Mouse (Mus musculus): ENCODE results near the gene Cyfip1. TPM values are rescaled to one million over a fixed set of nuclear protein-coding genes. Genes with fewer than 3 reads are reported as not detected.

Cyfip1 gene
- polyA plus RNA-seq, 1 experiment: 28.5 TPM

DNA sequence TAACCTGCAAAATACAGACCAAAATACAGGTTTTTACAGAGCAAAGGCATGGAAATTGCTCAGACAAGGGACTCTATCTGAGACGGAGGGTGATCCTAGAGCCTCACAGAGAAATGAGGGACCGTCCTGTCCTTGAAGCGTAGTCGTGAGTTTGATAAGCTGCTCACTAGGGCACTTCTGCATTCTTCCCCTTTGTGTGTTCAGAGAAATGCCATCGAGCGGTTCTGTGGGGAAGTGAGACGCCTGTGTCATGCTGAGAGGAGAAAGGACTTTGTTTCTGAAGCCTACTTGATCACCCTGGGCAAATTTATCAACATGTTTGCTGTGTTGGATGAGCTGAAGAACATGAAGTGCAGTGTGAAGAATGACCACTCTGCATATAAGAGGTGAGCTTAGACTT lies 33.2 kb downstream of the Cyfip1 start:
- no peak overlapping the region for H3K27ac ChIP-seq (ENCODE audit: insufficient read depth, low read depth, low read length)
- peaks cover 7% of the 10 kb centered on the region for H3K4me1 ChIP-seq (ENCODE audit: control insufficient read depth, insufficient read depth, low read length)
- DNase-seq: no peak
- TF ChIP-seq CTCF (conservative IDR thresholded peaks at IDR 0.05; ENCODE audit: insufficient read depth, insufficient read length, low read depth, low read length) (no peak), POLR2A (IDR thresholded peaks at IDR 0.05; ENCODE audit: low read depth, low read length) (no peak)
- no peak overlapping the region for H3K4me3 ChIP-seq (ENCODE audit: insufficient read depth, low read depth, low read length)
- H3K27me3 ChIP-seq (replicated peaks; ENCODE audit: control insufficient read depth, insufficient read depth, low read length): no peaks in the 10 kb centered on the region
- peaks cover 7% of the 10 kb centered on the region for H3K36me3 ChIP-seq (ENCODE audit: control insufficient read depth, insufficient read depth, low read length)
- WGBS: 92% methylated on average over 7 of the region's 7 CpGs

DNA sequence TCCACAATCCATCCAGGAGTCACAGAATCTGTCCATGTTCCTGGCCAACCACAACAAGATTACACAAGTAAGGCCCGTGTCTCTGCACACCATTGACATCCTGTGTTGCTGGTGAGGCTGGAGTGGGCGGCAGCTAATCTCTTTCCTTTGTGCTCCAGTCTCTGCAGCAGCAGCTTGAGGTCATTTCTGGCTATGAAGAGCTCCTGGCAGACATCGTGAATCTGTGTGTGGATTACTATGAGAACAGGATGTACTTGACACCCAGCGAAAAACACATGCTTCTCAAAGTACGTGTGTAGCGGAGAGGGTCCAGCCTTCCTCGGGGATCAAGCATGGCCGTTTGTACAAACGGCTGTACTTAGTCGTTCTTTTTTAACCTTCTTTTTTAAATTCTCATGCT lies 36.2 kb downstream of the Cyfip1 start:
- no peaks in the 10 kb centered on the region for H3K4me1 ChIP-seq (ENCODE audit: control insufficient read depth, insufficient read depth, low read length)
- H3K36me3 ChIP-seq (ENCODE audit: control insufficient read depth, insufficient read depth, low read length): peaks cover 7% of the 10 kb centered on the region
- TF ChIP-seq POLR2A (IDR thresholded peaks at IDR 0.05; ENCODE audit: low read depth, low read length): no peak
- TF ChIP-seq CTCF (conservative IDR thresholded peaks at IDR 0.05; ENCODE audit: insufficient read depth, insufficient read length, low read depth, low read length): no peak
- no peaks in the 10 kb centered on the region for H3K27me3 ChIP-seq (replicated peaks; ENCODE audit: control insufficient read depth, insufficient read depth, low read length)
- WGBS: 82% methylated on average over 10 of the region's 10 CpGs
- peak; percentile 27 for DNase-seq
- no peak overlapping the region for H3K4me3 ChIP-seq (ENCODE audit: insufficient read depth, low read depth, low read length)
- H3K27ac ChIP-seq (ENCODE audit: insufficient read depth, low read depth, low read length): no peak overlapping the region

DNA sequence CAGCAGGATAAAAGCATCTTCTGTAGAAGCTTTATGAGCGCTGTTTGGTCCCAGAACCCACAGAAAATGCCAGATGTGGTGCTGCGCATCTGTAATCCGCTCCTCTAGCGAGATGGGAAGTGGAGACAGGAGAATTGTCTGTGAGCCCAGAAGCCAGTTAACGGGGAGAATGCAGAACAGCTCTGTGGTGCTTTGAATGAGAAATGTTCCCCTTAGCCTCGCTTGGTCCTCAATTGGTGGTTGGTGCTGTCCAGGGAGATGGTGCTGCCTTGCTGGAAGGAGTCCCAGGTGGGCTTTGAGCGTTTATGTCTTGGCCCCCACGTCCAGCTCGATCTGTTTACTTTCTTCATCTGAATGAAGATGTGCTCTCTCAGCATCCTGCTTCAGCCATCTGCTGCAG lies 39.3 kb downstream of the Cyfip1 start:
- no peak overlapping the region for H3K4me3 ChIP-seq (ENCODE audit: insufficient read depth, low read depth, low read length)
- TF ChIP-seq CTCF (conservative IDR thresholded peaks at IDR 0.05; ENCODE audit: insufficient read depth, insufficient read length, low read depth, low read length): no peak
- no peak for TF ChIP-seq POLR2A (IDR thresholded peaks at IDR 0.05; ENCODE audit: low read depth, low read length)
- no peaks in the 10 kb centered on the region for H3K27me3 ChIP-seq (replicated peaks; ENCODE audit: control insufficient read depth, insufficient read depth, low read length)
- DNase-seq: no peak
- 91% methylated on average over 9 of the region's 9 CpGs for WGBS
- H3K4me1 ChIP-seq (ENCODE audit: control insufficient read depth, insufficient read depth, low read length): no peaks in the 10 kb centered on the region
- H3K27ac ChIP-seq (ENCODE audit: insufficient read depth, low read depth, low read length): no peak overlapping the region
- peaks cover 6% of the 10 kb centered on the region; the same call in 1 of the 2 replicates for H3K36me3 ChIP-seq (ENCODE audit: control insufficient read depth, insufficient read depth, low read length)

DNA sequence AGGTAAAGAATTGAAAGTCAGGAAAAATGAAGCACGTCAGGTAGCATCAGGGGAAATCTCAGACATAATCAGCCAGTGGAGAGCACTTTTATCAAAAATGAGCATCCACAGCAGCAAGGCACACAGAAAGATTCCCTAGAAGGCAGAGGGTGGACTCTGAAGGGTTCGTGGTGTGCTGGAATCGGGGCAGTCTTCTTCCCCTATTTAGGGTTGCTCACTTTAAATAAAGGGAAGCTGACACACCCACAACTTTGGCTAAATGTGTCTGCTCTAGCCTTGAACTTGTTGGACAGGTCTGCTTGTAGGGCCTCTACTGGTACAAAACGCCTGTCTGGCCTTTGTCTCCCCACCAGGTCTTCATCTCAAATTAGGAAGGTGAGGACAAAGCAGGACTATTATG lies 47.1 kb downstream of the Cyfip1 start:
- H3K27ac ChIP-seq (ENCODE audit: insufficient read depth, low read depth, low read length): no peak overlapping the region
- H3K27me3 ChIP-seq (replicated peaks; ENCODE audit: control insufficient read depth, insufficient read depth, low read length): no peaks in the 10 kb centered on the region
- DNase-seq: no peak
- H3K4me3 ChIP-seq (ENCODE audit: insufficient read depth, low read depth, low read length): no peak overlapping the region
- peaks cover 4% of the 10 kb centered on the region for H3K36me3 ChIP-seq (ENCODE audit: control insufficient read depth, insufficient read depth, low read length)
- no peak for TF ChIP-seq POLR2A (IDR thresholded peaks at IDR 0.05; ENCODE audit: low read depth, low read length)
- no peak for TF ChIP-seq CTCF (conservative IDR thresholded peaks at IDR 0.05; ENCODE audit: insufficient read depth, insufficient read length, low read depth, low read length)
- no peaks in the 10 kb centered on the region for H3K4me1 ChIP-seq (ENCODE audit: control insufficient read depth, insufficient read depth, low read length)
- 96% methylated on average over 4 of the region's 4 CpGs for WGBS

DNA sequence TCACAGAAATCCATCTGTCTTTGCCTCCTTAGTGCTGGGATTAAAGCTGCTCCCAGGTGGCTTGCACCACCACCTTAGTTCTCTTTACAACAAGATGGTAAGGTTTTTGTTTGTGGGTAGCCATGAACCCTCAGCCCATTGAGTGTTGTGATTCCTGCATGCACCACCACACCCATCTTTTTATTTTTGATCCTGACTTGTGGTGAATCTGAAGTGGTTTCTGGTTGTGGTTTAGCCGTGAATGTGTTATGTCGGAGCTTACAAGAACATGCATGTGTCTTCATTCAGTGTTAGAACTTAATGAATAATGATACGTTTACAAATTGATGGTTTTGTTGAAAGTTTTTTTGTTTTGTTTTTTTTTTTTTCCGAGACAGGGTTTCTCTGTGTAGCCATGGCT lies 48.5 kb downstream of the Cyfip1 start:
- DNase-seq: no peak
- no peak overlapping the region for H3K4me3 ChIP-seq (ENCODE audit: insufficient read depth, low read depth, low read length)
- TF ChIP-seq CTCF (conservative IDR thresholded peaks at IDR 0.05; ENCODE audit: insufficient read depth, insufficient read length, low read depth, low read length): no peak
- no peak for TF ChIP-seq POLR2A (IDR thresholded peaks at IDR 0.05; ENCODE audit: low read depth, low read length)
- no peak overlapping the region for H3K27ac ChIP-seq (ENCODE audit: insufficient read depth, low read depth, low read length)
- peaks cover 3% of the 10 kb centered on the region for H3K36me3 ChIP-seq (ENCODE audit: control insufficient read depth, insufficient read depth, low read length)
- WGBS: 91% methylated on average over 4 of the region's 4 CpGs
- H3K27me3 ChIP-seq (replicated peaks; ENCODE audit: control insufficient read depth, insufficient read depth, low read length): no peaks in the 10 kb centered on the region
- no peaks in the 10 kb centered on the region for H3K4me1 ChIP-seq (ENCODE audit: control insufficient read depth, insufficient read depth, low read length)

DNA sequence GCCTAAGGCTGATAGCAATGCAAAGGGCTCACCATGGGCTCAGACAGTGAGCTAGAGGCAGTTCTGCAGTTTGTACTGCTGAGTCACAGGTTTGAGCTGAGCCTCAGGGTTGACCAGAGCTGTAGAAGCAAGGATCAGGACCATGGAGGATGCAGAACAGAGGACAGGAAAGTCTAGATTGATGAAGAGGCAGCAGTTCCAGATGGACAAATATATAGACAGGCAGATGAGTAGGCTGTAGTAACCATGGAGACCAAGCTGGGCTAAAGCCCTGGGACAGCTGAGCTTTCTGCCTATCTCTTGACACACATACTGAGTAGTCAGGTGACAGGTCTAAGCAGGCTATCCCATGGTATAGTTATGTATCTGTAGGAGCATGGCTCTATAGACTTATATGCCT lies 49.2 kb downstream of the Cyfip1 start:
- Histone ChIP-seq H3K4me3 (ENCODE audit: insufficient read depth, low read depth, low read length) (no peak overlapping the region), H3K36me3 (ENCODE audit: control insufficient read depth, insufficient read depth, low read length) (peaks cover 3% of the 10 kb centered on the region), H3K27ac (ENCODE audit: insufficient read depth, low read depth, low read length) (no peak overlapping the region), H3K27me3 (replicated peaks; ENCODE audit: control insufficient read depth, insufficient read depth, low read length) (no peaks in the 10 kb centered on the region), H3K4me1 (ENCODE audit: control insufficient read depth, insufficient read depth, low read length) (no peaks in the 10 kb centered on the region)
- TF ChIP-seq POLR2A (IDR thresholded peaks at IDR 0.05; ENCODE audit: low read depth, low read length) (no peak), CTCF (conservative IDR thresholded peaks at IDR 0.05; ENCODE audit: insufficient read depth, insufficient read length, low read depth, low read length) (no peak)
- DNase-seq: no peak

DNA sequence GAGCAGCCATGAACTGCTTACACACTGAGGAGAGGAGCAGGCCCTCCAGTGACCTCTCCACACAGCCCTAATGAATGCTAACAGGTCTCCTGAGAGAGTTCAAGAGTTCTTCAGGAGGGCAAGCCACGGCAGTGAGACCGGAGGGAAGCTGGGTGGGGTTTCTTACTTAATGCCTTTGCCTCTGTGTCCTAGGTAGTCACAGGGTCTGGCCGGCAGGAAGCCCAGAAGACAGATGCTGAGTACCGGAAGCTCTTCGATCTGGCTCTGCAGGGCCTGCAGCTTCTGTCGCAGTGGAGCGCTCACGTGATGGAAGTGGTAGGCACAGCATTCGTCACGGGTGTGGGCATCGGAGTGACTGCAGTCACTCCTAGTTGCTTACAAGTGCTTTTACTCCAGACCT lies 50.3 kb downstream of the Cyfip1 start:
- peak; percentile 46 for DNase-seq
- H3K4me1 ChIP-seq (ENCODE audit: control insufficient read depth, insufficient read depth, low read length): no peaks in the 10 kb centered on the region
- no peak overlapping the region for H3K4me3 ChIP-seq (ENCODE audit: insufficient read depth, low read depth, low read length)
- H3K27ac ChIP-seq (ENCODE audit: insufficient read depth, low read depth, low read length): no peak overlapping the region
- TF ChIP-seq POLR2A (IDR thresholded peaks at IDR 0.05; ENCODE audit: low read depth, low read length) (no peak), CTCF (conservative IDR thresholded peaks at IDR 0.05; ENCODE audit: insufficient read depth, insufficient read length, low read depth, low read length) (no peak)
- WGBS: 68% methylated on average over 11 of the region's 11 CpGs
- peaks cover 3% of the 10 kb centered on the region for H3K36me3 ChIP-seq (ENCODE audit: control insufficient read depth, insufficient read depth, low read length)
- no peaks in the 10 kb centered on the region for H3K27me3 ChIP-seq (replicated peaks; ENCODE audit: control insufficient read depth, insufficient read depth, low read length)

DNA sequence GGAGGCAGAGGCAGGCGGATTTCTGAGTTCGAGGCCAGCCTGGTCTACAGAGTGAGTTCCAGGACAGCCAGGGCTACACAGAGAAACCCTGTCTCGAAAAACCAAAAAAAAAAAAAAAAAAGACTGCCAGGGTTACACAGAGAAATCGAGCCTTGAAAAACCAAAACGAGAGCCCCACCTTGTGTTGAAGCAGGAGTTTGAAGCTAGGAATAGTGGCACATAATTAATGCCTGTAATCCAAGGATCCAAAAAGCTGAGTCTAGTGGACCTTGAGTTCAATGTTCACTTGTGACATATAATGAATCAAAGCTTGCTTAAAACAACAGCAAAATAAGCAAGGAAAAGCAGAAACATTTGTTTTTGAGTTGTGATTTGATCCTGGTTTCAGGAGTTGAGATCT lies 62.2 kb downstream of the Cyfip1 start:
- Histone ChIP-seq H3K27ac (ENCODE audit: insufficient read depth, low read depth, low read length) (no peak overlapping the region), H3K4me1 (ENCODE audit: control insufficient read depth, insufficient read depth, low read length) (no peaks in the 10 kb centered on the region), H3K4me3 (ENCODE audit: insufficient read depth, low read depth, low read length) (no peak overlapping the region), H3K27me3 (replicated peaks; ENCODE audit: control insufficient read depth, insufficient read depth, low read length) (no peaks in the 10 kb centered on the region), H3K36me3 (ENCODE audit: control insufficient read depth, insufficient read depth, low read length) (peaks cover 9% of the 10 kb centered on the region)
- WGBS: 66% methylated on average over 5 of the region's 5 CpGs
- no peak for DNase-seq
- TF ChIP-seq CTCF (conservative IDR thresholded peaks at IDR 0.05; ENCODE audit: insufficient read depth, insufficient read length, low read depth, low read length) (no peak), POLR2A (IDR thresholded peaks at IDR 0.05; ENCODE audit: low read depth, low read length) (no peak)
